Mouse (Mus musculus) kidney, adult 2 months (tissue): ENCODE measurements around the gene Eef2k. TPM values are rescaled to one million over a fixed set of nuclear protein-coding genes. Genes with fewer than 3 reads are reported as not detected.
A peak's percentile ranks its signal among the peaks of the same experiment; 100 is the strongest.
"Not testable (repeated sequence)": the region's sequence is repeated elsewhere in the genome, so short reads cannot be mapped to it uniquely, and the experiment has no call there.

Experiments used
- DNase-seq: peaks from one replicate; pipeline ENCODE4 v3.0.0; 2021
- H3K27ac ChIP-seq: fragments of 200-500 bp; 2 replicates; pipeline ENCODE4 v1.5.1; 2012; ENCODE audit warnings: low read depth, low read length, control low read depth, inconsistent platforms; ENCODE audit not compliant: insufficient read depth
- H3K27me3 ChIP-seq: fragments of 200-500 bp; replicated peaks from 2 replicates; pipeline ENCODE4 v1.6.1; 2012; ENCODE audit warnings: mild to moderate bottlenecking, moderate library complexity, low read length, inconsistent platforms; ENCODE audit not compliant: control insufficient read depth, insufficient read depth
- H3K36me3 ChIP-seq: fragments of 200-500 bp; 2 replicates; pipeline ENCODE4 v1.6.1; 2012; ENCODE audit warnings: mild to moderate bottlenecking, moderate library complexity, low read length, inconsistent platforms; ENCODE audit not compliant: control insufficient read depth, insufficient read depth
- H3K4me1 ChIP-seq: fragments of 200-500 bp; 2 replicates; pipeline ENCODE4 v1.6.1; 2011; ENCODE audit warnings: low read length; ENCODE audit not compliant: control insufficient read depth, insufficient read depth
- H3K4me3 ChIP-seq: fragments of 200-500 bp; 2 replicates; pipeline ENCODE4 v1.5.1; 2011; ENCODE audit warnings: mild to moderate bottlenecking, low read depth, low read length, control low read depth; ENCODE audit not compliant: insufficient read depth
- CTCF ChIP-seq: fragments of 200-500 bp; conservative IDR thresholded peaks from 2 replicates; pipeline ENCODE4 v1.5.1; 2011; ENCODE audit warnings: low read depth, mild to moderate bottlenecking, control low read depth, low read length, moderate library complexity, mixed read lengths; ENCODE audit not compliant: insufficient read depth, insufficient read length
- POLR2A ChIP-seq: fragments of 200-500 bp; IDR thresholded peaks from one replicate; pipeline ENCODE4 v1.6.1; 2011; ENCODE audit warnings: low read depth, low read length, control low read depth
- WGBS: fragments of 180-500 bp; shearing (Covaris S2); methylation state at CpG from one replicate; pipeline ENCODE4 v1.1.7; 2018; 5-methylcytosine and 5-hydroxymethylcytosine counted together
- polyA plus RNA-seq: library from polyadenylated mRNA; depleted of rRNA; stranded (reverse); fragments of >200 nt; gene quantifications from 2 replicates; pipeline ENCODE4 v1.2.3, GENCODE M21; 2012; rRNA removed

Gene Eef2k
- polyA plus RNA-seq, 1 experiment: 6.4 TPM

- no peak for DNase-seq
- Histone ChIP-seq H3K27me3 (no peaks in the 10 kb centered on the region), H3K4me3 (peak overlapping the region; percentile 79), H3K27ac (peak overlapping the region; percentile 94), H3K4me1 (peaks cover 12% of the 10 kb centered on the region), H3K36me3 (peaks cover 8% of the 10 kb centered on the region; the same call in 1 of the 2 replicates)
- 66% methylated on average over 6 of the region's 6 CpGs for WGBS
- TF ChIP-seq CTCF: no peak
- TF ChIP-seq POLR2A: no peak
Measured at GRCm38 (mm10) chr7:120941214-120941613, 98.6 kb downstream of the Eef2k start.

DNA sequence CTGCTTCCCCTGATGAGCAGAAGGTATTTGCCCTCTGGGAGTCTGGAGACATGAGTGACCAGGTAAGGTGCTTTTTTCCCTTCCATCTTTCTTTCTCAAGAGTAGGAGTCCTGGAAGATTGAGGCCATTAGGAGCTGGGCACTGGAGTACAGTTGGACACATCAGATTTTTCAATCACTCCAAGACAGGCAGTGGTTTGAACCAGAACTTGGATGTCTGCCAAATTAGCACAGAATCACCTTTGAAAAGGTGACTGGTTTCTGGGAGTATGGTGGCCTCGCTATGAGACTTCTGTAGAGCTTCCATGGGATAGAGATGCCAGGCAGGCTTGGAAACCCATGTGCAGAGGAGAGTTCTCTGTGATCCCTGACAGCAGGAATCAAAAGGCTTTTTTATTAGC is 99.9 kb downstream of the Eef2k start:
- Histone ChIP-seq H3K4me1 (peaks cover 15% of the 10 kb centered on the region), H3K27me3 (no peaks in the 10 kb centered on the region), H3K4me3 (peak overlapping the region; percentile 79), H3K27ac (peak overlapping the region; percentile 94), H3K36me3 (peaks cover 10% of the 10 kb centered on the region; the same call in 1 of the 2 replicates)
- TF ChIP-seq POLR2A (no peak), CTCF (no peak)
- WGBS: 28% methylated on average over 1 of the region's 1 CpGs
- DNase-seq: peak; percentile 68

DNA sequence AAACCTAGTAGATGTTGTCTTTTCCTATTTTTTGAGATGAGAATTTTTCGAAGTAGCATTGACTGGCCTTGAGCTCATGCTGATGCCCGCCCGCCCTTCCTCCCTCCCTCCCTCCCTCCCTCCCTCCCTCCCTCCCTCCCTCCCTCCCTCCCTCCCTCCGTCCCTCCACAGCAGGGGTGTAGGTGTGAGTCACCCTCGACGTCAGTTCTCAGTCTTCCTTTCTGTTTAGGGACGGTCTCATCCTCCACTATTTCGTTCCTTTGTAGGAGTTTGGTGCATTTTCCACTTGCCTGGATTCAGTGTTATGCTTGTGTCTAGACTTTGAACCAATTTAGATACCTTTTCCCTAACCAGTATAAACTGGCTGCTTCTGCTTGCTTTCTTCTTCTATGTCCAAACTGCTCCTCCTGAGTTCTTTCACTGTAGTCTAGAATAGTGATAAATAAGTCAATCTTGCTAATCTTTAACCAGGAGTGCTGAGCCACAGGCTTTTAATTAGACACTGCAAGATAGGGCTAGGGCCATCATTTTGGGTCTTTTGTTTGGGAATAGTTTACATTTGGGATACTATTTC is 101.4 kb downstream of the Eef2k start:
- 30% methylated on average over 7 of the region's 8 CpGs for WGBS
- peak; percentile 84 for DNase-seq
- H3K27me3 ChIP-seq: no peaks in the 10 kb centered on the region
- peaks cover 20% of the 10 kb centered on the region for H3K4me1 ChIP-seq
- peak overlapping the region; percentile 89; the same call in 1 of the 2 replicates for H3K27ac ChIP-seq
- peaks cover 11% of the 10 kb centered on the region for H3K36me3 ChIP-seq
- H3K4me3 ChIP-seq: no peak overlapping the region
- TF ChIP-seq CTCF: no peak

DNA sequence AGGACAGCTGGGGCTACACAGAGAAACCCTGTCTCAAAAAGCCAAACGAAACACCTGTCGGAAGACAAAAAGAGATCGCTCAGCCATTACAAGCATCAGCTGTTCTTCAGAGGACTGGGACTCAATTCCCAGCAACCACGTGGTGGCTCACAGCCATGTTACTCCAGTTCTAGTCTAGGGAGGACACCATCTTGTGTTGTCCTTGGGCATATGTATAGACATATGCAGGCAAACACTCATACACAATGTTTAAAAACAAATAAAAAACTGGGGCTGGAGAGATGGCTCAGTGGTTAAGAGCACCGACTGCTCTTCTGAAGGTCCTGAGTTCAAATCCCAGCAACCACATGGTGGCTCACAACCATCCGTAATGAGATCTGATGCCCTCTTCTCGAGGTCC is 111.0 kb downstream of the Eef2k start:
- WGBS: 83% methylated on average over 7 of the region's 7 CpGs

More for the DNA sequence above, 111.0 kb downstream of the Eef2k start:
- not testable (repeated sequence) for H3K36me3 ChIP-seq, DNase-seq, H3K4me3 ChIP-seq, H3K4me1 ChIP-seq, H3K27me3 ChIP-seq, H3K27ac ChIP-seq

Other genes starting within 250 kb of the Eef2k start
- 228 and 275 TPM in 2 replicates for gene Uqcrc2, start 207.7 kb upstream of the Eef2k start, polyA plus RNA-seq
- 0.09 TPM in 1 of 2 replicates, not detected in the other for gene Pdzd9, start 172.5 kb upstream of the Eef2k start, polyA plus RNA-seq
- 19.4 and 20.6 TPM in 2 replicates for gene Mosmo, start 165.2 kb upstream of the Eef2k start, polyA plus RNA-seq
- gene Vwa3a, start 103.5 kb upstream of the Eef2k start, polyA plus RNA-seq: 0.53 and 0.77 TPM in 2 replicates
- gene Gm5737, start 30.5 kb upstream of the Eef2k start, polyA plus RNA-seq: not detected in 2 replicates
- 25.9 and 26.9 TPM in 2 replicates for gene Polr3e, start 74.9 kb downstream of the Eef2k start, polyA plus RNA-seq
- 28.5 and 30.8 TPM in 2 replicates for gene Cdr2, start 139.5 kb downstream of the Eef2k start, polyA plus RNA-seq
- gene Mfsd13b, start 139.7 kb downstream of the Eef2k start, polyA plus RNA-seq: 1.1 and 1.2 TPM in 2 replicates
- gene Mettl9, start 191.6 kb downstream of the Eef2k start, polyA plus RNA-seq: 31.5 and 35.6 TPM in 2 replicates
- gene Igsf6, start 231.7 kb downstream of the Eef2k start, polyA plus RNA-seq: 0.48 and 0.63 TPM in 2 replicates
- 0.52 and 0.55 TPM in 2 replicates for gene Otoa, start 238.8 kb downstream of the Eef2k start, polyA plus RNA-seq